ENCODE assay signal across 10 mouse cellular contexts in the genomic region with DNA sequence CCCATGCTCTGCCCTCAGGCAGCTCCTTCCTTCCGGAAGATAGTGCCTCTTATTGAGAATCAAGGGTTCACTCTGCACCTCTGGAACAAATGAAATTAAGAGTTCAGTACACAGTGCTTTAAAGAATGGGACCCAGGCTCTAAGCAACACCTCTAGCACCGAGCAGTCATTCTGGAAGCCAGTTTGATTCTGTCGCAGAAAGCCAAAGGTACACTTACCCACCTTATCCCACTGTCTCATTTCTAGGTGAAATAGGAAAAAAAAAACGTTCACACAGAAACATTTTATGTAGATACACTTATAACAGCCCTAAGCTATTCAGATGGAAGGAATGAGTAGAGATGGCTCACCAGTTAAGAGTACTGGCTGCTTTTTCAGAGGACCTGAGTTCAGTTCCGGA. TPM values are rescaled to one million over a fixed set of nuclear protein-coding genes. Genes with fewer than 3 reads are reported as not detected.
DNase-seq lines count a peak whose midpoint lies in the region; ATAC-seq and TF ChIP-seq lines count a peak whose summit lies in the region.
"Had no signal": no experiment of that assay in that cellular context is flagged by ENCODE, and none has a peak within 500 bp of the region (broad histone marks: within the 10 kb centered on the region; RNA-seq: fewer than 3 reads in every experiment).

A gene (plus strand): TSS at position 301 of the 400 bp plus-strand sequence.

- no peak for ATAC-seq in heart, postnatal 0 days (ENCODE audit: insufficient read depth, low read depth)
- no peak for ATAC-seq in hindbrain, embryonic 12.5 days (ENCODE audit: low FRiP score)
- no peak for ATAC-seq in liver, embryonic 13.5 days (ENCODE audit: low read depth)
- ATAC-seq in cerebellum, adult (ENCODE audit: insufficient number of reproducible peaks, low FRiP score, low TSS enrichment), result no peak
- ATAC-seq: Patski had no signal

- H3K9me3 ChIP-seq in heart, postnatal 0 days (replicated peaks; ENCODE audit: control insufficient read depth, low read length), result no peaks in the 10 kb centered on the region
- H3K9me3 ChIP-seq in hindbrain, embryonic 12.5 days (replicated peaks), result no peaks in the 10 kb centered on the region
- H3K9me3 ChIP-seq in liver, embryonic 13.5 days (replicated peaks), result no peaks in the 10 kb centered on the region

- no peak for TF ChIP-seq EP300 in heart, postnatal 0 days (IDR thresholded peaks at IDR 0.05; ENCODE audit: low read depth)

- peak within 1 kb of the TSS; percentile 87 for H3K4me2 ChIP-seq in heart, postnatal 0 days (ENCODE audit: low read depth, low read length)
- H3K4me2 ChIP-seq in hindbrain, embryonic 12.5 days (replicated peaks), result peak within 1 kb of the TSS; percentile 100
- H3K4me2 ChIP-seq in liver, embryonic 13.5 days, result peak within 1 kb of the TSS; percentile 74

- 35% methylated on average over 5 of the region's 5 CpGs for WGBS in heart, postnatal 0 days
- WGBS in hindbrain, embryonic 12.5 days, result 26% methylated on average over 5 of the region's 5 CpGs
- 23% methylated on average over 5 of the region's 5 CpGs for WGBS in liver, embryonic 13.5 days (ENCODE audit: insufficient replicate concordance)

- TF ChIP-seq CTCF in heart, postnatal 0 days (IDR thresholded peaks at IDR 0.05; ENCODE audit: low read depth), result no peak

- H3K27me3 ChIP-seq in heart, postnatal 0 days (ENCODE audit: control insufficient read depth, insufficient read depth, low read length), result peaks cover 29% of the 10 kb centered on the region
- peaks cover 32% of the 10 kb centered on the region for H3K27me3 ChIP-seq in hindbrain, embryonic 12.5 days
- H3K27me3 ChIP-seq in liver, embryonic 13.5 days, result peaks cover 51% of the 10 kb centered on the region

- DNase-seq in heart, postnatal 0 days (ENCODE audit: low spot score), result no peak
- no peak for DNase-seq in heart, postnatal 4 days
- DNase-seq in ES-CJ7 (ENCODE audit: low read depth, low spot score), result peak; percentile 6
- DNase-seq in liver, embryonic 13.5 days, result no peak
- no peak for DNase-seq in adrenal gland, postnatal 4 days (ENCODE audit: low spot score in 2 of 2)
- no peak for DNase-seq in adrenal gland, postnatal 36 days

- H3K4me1 ChIP-seq in heart, postnatal 0 days (ENCODE audit: control insufficient read depth, insufficient read depth), result no peaks in the 10 kb centered on the region
- H3K4me1 ChIP-seq in hindbrain, embryonic 12.5 days, result peaks cover 5% of the 10 kb centered on the region; the same call in 1 of the 2 replicates
- H3K4me1 ChIP-seq in liver, embryonic 13.5 days (replicated peaks), result peaks cover 8% of the 10 kb centered on the region; the same call in 1 of the 2 replicates

- H3K36me3 ChIP-seq in heart, postnatal 0 days (replicated peaks; ENCODE audit: control insufficient read depth, insufficient read depth, low read length), result no peaks in the 10 kb centered on the region
- no peaks in the 10 kb centered on the region for H3K36me3 ChIP-seq in hindbrain, embryonic 12.5 days
- H3K36me3 ChIP-seq in liver, embryonic 13.5 days, result no peaks in the 10 kb centered on the region

- peak within 1 kb of the TSS; percentile 50 for H3K4me3 ChIP-seq in heart, postnatal 0 days (ENCODE audit: low read depth, low read length)
- H3K4me3 ChIP-seq in hindbrain, embryonic 12.5 days, result peak within 1 kb of the TSS; percentile 70
- peak within 1 kb of the TSS; percentile 57 for H3K4me3 ChIP-seq in liver, embryonic 13.5 days (replicated peaks)
- H3K4me3 ChIP-seq: myocyte had no signal

- peak within 1 kb of the TSS; percentile 47 for H3K9ac ChIP-seq in heart, postnatal 0 days (replicated peaks; ENCODE audit: low read depth, low read length)
- H3K9ac ChIP-seq in hindbrain, embryonic 12.5 days, result peak within 1 kb of the TSS; percentile 72
- H3K9ac ChIP-seq in liver, embryonic 13.5 days, result peak within 1 kb of the TSS; percentile 26; the same call in 1 of the 2 replicates

- H3K27ac ChIP-seq in heart, postnatal 0 days (ENCODE audit: low read depth), result no peak within 1 kb of the TSS
- H3K27ac ChIP-seq in hindbrain, embryonic 12.5 days, result no peak within 1 kb of the TSS
- no peak within 1 kb of the TSS for H3K27ac ChIP-seq in liver, embryonic 13.5 days

RNA-seq across cellular contexts. Expression of the gene that starts here (rescaled TPM):
- total RNA-seq in heart, postnatal 0 days (2014; rRNA removed; ENCODE audit: low replicate concordance), result not detected in 2 replicates
- polyA plus RNA-seq in heart, postnatal 0 days (2015; fragmentation: Nextera tagmentation; extraction: Ambion mirVana), result 1.6 and 2.5 TPM in 2 replicates
- total RNA-seq in heart, postnatal 4 days (2021), result under 1 TPM; 0.36 to 0.62 TPM
- 1.2 and 2.2 TPM in 2 replicates for polyA plus RNA-seq in hindbrain, embryonic 12.5 days (2016; fragmentation: Nextera tagmentation; extraction: Ambion mirVana)
- 0.17 TPM in 1 of 2 replicates, not detected in the other for polyA plus RNA-seq in liver, embryonic 13.5 days (2015; fragmentation: Nextera tagmentation; extraction: Ambion mirVana)
- 1 to 10 TPM; 1.4 to 1.5 TPM for total RNA-seq in adrenal gland, postnatal 4 days (2021)
- 1 to 10 TPM in 1 of 2 experiments, under 1 TPM in 1; 0.63 to 2.2 TPM for total RNA-seq in adrenal gland, postnatal 36 days (2021)
- polyA plus RNA-seq: myocyte had no signal
